Mouse (Mus musculus): ENCODE data around the gene Ccdc33. TPM values are rescaled to one million over a fixed set of nuclear protein-coding genes. Genes with fewer than 3 reads are reported as not detected.

The Ccdc33 gene
- polyA plus RNA-seq, 1 experiment from 2014 or later: 0.17 TPM

GRCm38 (mm10) chr9:58016962-58017361 lies 101.7 kb downstream of the Ccdc33 start:
- no peak for DNase-seq (ENCODE audit: low spot score)
- no peak overlapping the region for H3K9ac ChIP-seq (ENCODE audit: low read length)
- no peaks in the 10 kb centered on the region for H3K27me3 ChIP-seq (ENCODE audit: control insufficient read depth, insufficient read depth, low read length)
- H3K9me3 ChIP-seq (ENCODE audit: control insufficient read depth, low read length): no peaks in the 10 kb centered on the region
- H3K4me3 ChIP-seq (ENCODE audit: low read depth, low read length): no peak overlapping the region
- H3K27ac ChIP-seq (replicated peaks; ENCODE audit: low read depth, low read length): no peak overlapping the region
- no peak for ATAC-seq (ENCODE audit: insufficient number of reproducible peaks, low FRiP score, low TSS enrichment, low read depth)
- no peaks in the 10 kb centered on the region for H3K4me1 ChIP-seq (ENCODE audit: control insufficient read depth, insufficient read depth, low read length)
- 77% methylated on average over 3 of the region's 3 CpGs for WGBS
- H3K4me2 ChIP-seq (ENCODE audit: low read depth, severe bottlenecking): no peak overlapping the region
- no peaks in the 10 kb centered on the region for H3K36me3 ChIP-seq (ENCODE audit: control insufficient read depth, insufficient read depth, low read length)

- Histone ChIP-seq H3K36me3 (ENCODE audit: control insufficient read depth, insufficient read depth, low read length) (no peaks in the 10 kb centered on the region), H3K27ac (replicated peaks; ENCODE audit: low read depth, low read length) (no peak overlapping the region), H3K9me3 (ENCODE audit: control insufficient read depth, low read length) (no peaks in the 10 kb centered on the region), H3K9ac (ENCODE audit: low read length) (no peak overlapping the region), H3K4me2 (ENCODE audit: low read depth, severe bottlenecking) (no peak overlapping the region), H3K4me1 (ENCODE audit: control insufficient read depth, insufficient read depth, low read length) (0 out of 2 replicates have a peak, but pooled peaks cover 2% of the 10 kb centered on the region), H3K4me3 (ENCODE audit: low read depth, low read length) (no peak overlapping the region), H3K27me3 (ENCODE audit: control insufficient read depth, insufficient read depth, low read length) (no peaks in the 10 kb centered on the region)
- no peak for DNase-seq (ENCODE audit: low spot score)
- ATAC-seq (ENCODE audit: insufficient number of reproducible peaks, low FRiP score, low TSS enrichment, low read depth): no peak
- WGBS: 87% methylated on average over 6 of the region's 6 CpGs
These were observed 102.8 kb downstream of the Ccdc33 start for GRCm38 (mm10) chr9:58015856-58016255.

- H3K4me2 ChIP-seq (ENCODE audit: low read depth, severe bottlenecking): no peak overlapping the region
- H3K4me1 ChIP-seq (ENCODE audit: control insufficient read depth, insufficient read depth, low read length): 0 out of 2 replicates have a peak, but pooled peaks cover 2% of the 10 kb centered on the region
- H3K27me3 ChIP-seq (ENCODE audit: control insufficient read depth, insufficient read depth, low read length): no peaks in the 10 kb centered on the region
- no peak overlapping the region for H3K27ac ChIP-seq (replicated peaks; ENCODE audit: low read depth, low read length)
- WGBS: 61% methylated on average over 8 of the region's 8 CpGs
- no peaks in the 10 kb centered on the region for H3K36me3 ChIP-seq (ENCODE audit: control insufficient read depth, insufficient read depth, low read length)
- H3K9me3 ChIP-seq (ENCODE audit: control insufficient read depth, low read length): no peaks in the 10 kb centered on the region
- no peak for ATAC-seq (ENCODE audit: insufficient number of reproducible peaks, low FRiP score, low TSS enrichment, low read depth)
- no peak overlapping the region for H3K9ac ChIP-seq (ENCODE audit: low read length)
- H3K4me3 ChIP-seq (ENCODE audit: low read depth, low read length): no peak overlapping the region
- DNase-seq (ENCODE audit: low spot score): no peak
These were observed 104.0 kb downstream of the Ccdc33 start for GRCm38 (mm10) chr9:58014393-58015160.

- no peak for DNase-seq (ENCODE audit: low spot score)
These were observed 105.7 kb downstream of the Ccdc33 start for GRCm38 (mm10) chr9:58012935-58013334.

GRCm38 (mm10) chr9:58012486-58012885 lies 106.1 kb downstream of the Ccdc33 start:
- H3K4me1 ChIP-seq (ENCODE audit: control insufficient read depth, insufficient read depth, low read length): 0 out of 2 replicates have a peak, but pooled peaks cover 2% of the 10 kb centered on the region
- no peak overlapping the region for H3K4me3 ChIP-seq (ENCODE audit: low read depth, low read length)
- DNase-seq (ENCODE audit: low spot score) (no peak), ATAC-seq (ENCODE audit: insufficient number of reproducible peaks, low FRiP score, low TSS enrichment, low read depth) (no peak)
- H3K27me3 ChIP-seq (ENCODE audit: control insufficient read depth, insufficient read depth, low read length): no peaks in the 10 kb centered on the region
- no peak overlapping the region for H3K4me2 ChIP-seq (ENCODE audit: low read depth, severe bottlenecking)
- no peak overlapping the region for H3K9ac ChIP-seq (ENCODE audit: low read length)
- H3K27ac ChIP-seq (replicated peaks; ENCODE audit: low read depth, low read length): no peak overlapping the region
- H3K9me3 ChIP-seq (ENCODE audit: control insufficient read depth, low read length): no peaks in the 10 kb centered on the region
- WGBS: 84% methylated on average over 2 of the region's 2 CpGs
- no peaks in the 10 kb centered on the region for H3K36me3 ChIP-seq (ENCODE audit: control insufficient read depth, insufficient read depth, low read length)

More at GRCm38 (mm10) chr9:58012935-58013334, 105.7 kb downstream of the Ccdc33 start:
- Histone ChIP-seq H3K9ac (ENCODE audit: low read length) (no peak overlapping the region), H3K27ac (replicated peaks; ENCODE audit: low read depth, low read length) (no peak overlapping the region), H3K4me2 (ENCODE audit: low read depth, severe bottlenecking) (no peak overlapping the region), H3K4me3 (ENCODE audit: low read depth, low read length) (no peak overlapping the region), H3K9me3 (ENCODE audit: control insufficient read depth, low read length) (no peaks in the 10 kb centered on the region), H3K4me1 (ENCODE audit: control insufficient read depth, insufficient read depth, low read length) (0 out of 2 replicates have a peak, but pooled peaks cover 2% of the 10 kb centered on the region), H3K27me3 (ENCODE audit: control insufficient read depth, insufficient read depth, low read length) (no peaks in the 10 kb centered on the region), H3K36me3 (ENCODE audit: control insufficient read depth, insufficient read depth, low read length) (no peaks in the 10 kb centered on the region)
- 31% methylated on average over 2 of the region's 2 CpGs for WGBS
- no peak for ATAC-seq (ENCODE audit: insufficient number of reproducible peaks, low FRiP score, low TSS enrichment, low read depth)

- H3K4me3 ChIP-seq (ENCODE audit: low read depth, low read length): no peak overlapping the region
- H3K4me1 ChIP-seq (ENCODE audit: control insufficient read depth, insufficient read depth, low read length): 0 out of 2 replicates have a peak, but pooled peaks cover 2% of the 10 kb centered on the region
- DNase-seq (ENCODE audit: low spot score): no peak
- no peaks in the 10 kb centered on the region for H3K9me3 ChIP-seq (ENCODE audit: control insufficient read depth, low read length)
- ATAC-seq (ENCODE audit: insufficient number of reproducible peaks, low FRiP score, low TSS enrichment, low read depth): no peak
- no peak overlapping the region for H3K4me2 ChIP-seq (ENCODE audit: low read depth, severe bottlenecking)
- no peak overlapping the region for H3K9ac ChIP-seq (ENCODE audit: low read length)
- no peaks in the 10 kb centered on the region for H3K27me3 ChIP-seq (ENCODE audit: control insufficient read depth, insufficient read depth, low read length)
- H3K27ac ChIP-seq (replicated peaks; ENCODE audit: low read depth, low read length): no peak overlapping the region
- WGBS: 57% methylated on average over 8 of the region's 8 CpGs
- H3K36me3 ChIP-seq (ENCODE audit: control insufficient read depth, insufficient read depth, low read length): no peaks in the 10 kb centered on the region
These were observed 107.1 kb downstream of the Ccdc33 start for GRCm38 (mm10) chr9:58011552-58011951.

GRCm38 (mm10) chr9:58011027-58011426 lies 107.6 kb downstream of the Ccdc33 start:
- 26% methylated on average over 7 of the region's 7 CpGs for WGBS
- Histone ChIP-seq H3K9ac (ENCODE audit: low read length) (no peak overlapping the region), H3K27ac (replicated peaks; ENCODE audit: low read depth, low read length) (no peak overlapping the region), H3K4me2 (ENCODE audit: low read depth, severe bottlenecking) (peak overlapping the region; percentile 1; the same call in 1 of the 2 replicates), H3K27me3 (ENCODE audit: control insufficient read depth, insufficient read depth, low read length) (no peaks in the 10 kb centered on the region), H3K36me3 (ENCODE audit: control insufficient read depth, insufficient read depth, low read length) (no peaks in the 10 kb centered on the region), H3K9me3 (ENCODE audit: control insufficient read depth, low read length) (no peaks in the 10 kb centered on the region), H3K4me1 (ENCODE audit: control insufficient read depth, insufficient read depth, low read length) (0 out of 2 replicates have a peak, but pooled peaks cover 2% of the 10 kb centered on the region), H3K4me3 (ENCODE audit: low read depth, low read length) (no peak overlapping the region)
- no peak for ATAC-seq (ENCODE audit: insufficient number of reproducible peaks, low FRiP score, low TSS enrichment, low read depth)
- peak; percentile 49 for DNase-seq (ENCODE audit: low spot score)

GRCm38 (mm10) chr9:58009588-58009987 lies 109.0 kb downstream of the Ccdc33 start:
- no peak for DNase-seq (ENCODE audit: low spot score)
- Histone ChIP-seq H3K9me3 (ENCODE audit: control insufficient read depth, low read length) (no peaks in the 10 kb centered on the region), H3K9ac (ENCODE audit: low read length) (no peak overlapping the region), H3K27ac (replicated peaks; ENCODE audit: low read depth, low read length) (no peak overlapping the region), H3K27me3 (ENCODE audit: control insufficient read depth, insufficient read depth, low read length) (no peaks in the 10 kb centered on the region), H3K4me3 (ENCODE audit: low read depth, low read length) (no peak overlapping the region), H3K4me2 (ENCODE audit: low read depth, severe bottlenecking) (no peak overlapping the region), H3K36me3 (ENCODE audit: control insufficient read depth, insufficient read depth, low read length) (no peaks in the 10 kb centered on the region), H3K4me1 (ENCODE audit: control insufficient read depth, insufficient read depth, low read length) (0 out of 2 replicates have a peak, but pooled peaks cover 2% of the 10 kb centered on the region)
- no peak for ATAC-seq (ENCODE audit: insufficient number of reproducible peaks, low FRiP score, low TSS enrichment, low read depth)
- WGBS: 55% methylated on average over 3 of the region's 3 CpGs
